Mouse (Mus musculus) splenic B cell, adult 2 months (primary cell): ENCODE data around the gene Ctsa.

Experiments used
- DNase-seq: peaks from one replicate; pipeline ENCODE4 v3.0.0-alpha.2; 2011; ENCODE audit warnings: low read depth, low spot score
- H3K27me3 ChIP-seq: 2 replicates; pipeline ENCODE4 v1.6.1; 2012; ENCODE audit warnings: mild to moderate bottlenecking, low read length, moderate library complexity, mixed read lengths; ENCODE audit not compliant: control insufficient read depth, poor library complexity, insufficient read depth, severe bottlenecking
- H3K36me3 ChIP-seq: 2 replicates; pipeline ENCODE4 v1.6.1; 2012; ENCODE audit warnings: mild to moderate bottlenecking, low read length, moderate library complexity, mixed read lengths; ENCODE audit not compliant: control insufficient read depth, poor library complexity, insufficient read depth, severe bottlenecking

The Ctsa gene

GRCm38 (mm10) chr2:164822636-164823165, 10.0 kb upstream of the Ctsa start, which contains the start of gene Zswim1:
Zswim1 (plus strand) TSS chr2:164822686.
- H3K27me3 ChIP-seq, result no peaks in the 10 kb centered on the region
- DNase-seq, result peak; percentile 99

GRCm38 (mm10) chr2:164823181-164823585, 9.5 kb upstream of the Ctsa start:
- no peaks in the 10 kb centered on the region for H3K27me3 ChIP-seq
- peaks cover 3% of the 10 kb centered on the region for H3K36me3 ChIP-seq
- DNase-seq, result no peak

More at GRCm38 (mm10) chr2:164822636-164823165, 10.0 kb upstream of the Ctsa start, which contains the start of gene Zswim1:
- H3K36me3 ChIP-seq, result peaks cover 3% of the 10 kb centered on the region

- DNase-seq, result no peak
- Histone ChIP-seq H3K27me3 (no peaks in the 10 kb centered on the region), H3K36me3 (peaks cover 3% of the 10 kb centered on the region)
Measured at GRCm38 (mm10) chr2:164823969-164824368, 8.7 kb upstream of the Ctsa start.

DNA sequence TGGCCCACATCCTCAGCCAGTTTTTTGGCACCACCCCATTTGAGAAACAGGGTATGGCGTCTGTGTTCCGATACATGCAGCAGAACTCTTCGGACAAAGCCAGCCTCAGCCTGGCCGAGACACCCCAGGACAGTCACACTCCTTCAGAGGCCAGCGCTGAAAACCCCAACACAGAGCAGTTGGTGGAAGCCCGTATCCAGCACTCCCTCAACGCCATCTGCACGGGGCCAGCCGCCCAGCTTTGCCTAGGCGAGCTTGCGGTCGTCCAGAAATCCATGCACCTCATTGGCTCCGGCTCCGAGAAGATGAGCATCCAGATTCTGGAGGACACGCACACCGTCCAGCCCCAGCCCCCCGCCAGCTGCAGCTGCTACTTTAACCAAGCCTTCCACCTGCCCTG, 7.2 kb upstream of the Ctsa start:
- peaks cover 3% of the 10 kb centered on the region for H3K36me3 ChIP-seq
- no peak for DNase-seq
- no peaks in the 10 kb centered on the region for H3K27me3 ChIP-seq

- Histone ChIP-seq H3K27me3 (no peaks in the 10 kb centered on the region), H3K36me3 (peaks cover 3% of the 10 kb centered on the region)
- DNase-seq, result no peak
Measured at GRCm38 (mm10) chr2:164827146-164827850, 5.4 kb upstream of the Ctsa start.

DNA sequence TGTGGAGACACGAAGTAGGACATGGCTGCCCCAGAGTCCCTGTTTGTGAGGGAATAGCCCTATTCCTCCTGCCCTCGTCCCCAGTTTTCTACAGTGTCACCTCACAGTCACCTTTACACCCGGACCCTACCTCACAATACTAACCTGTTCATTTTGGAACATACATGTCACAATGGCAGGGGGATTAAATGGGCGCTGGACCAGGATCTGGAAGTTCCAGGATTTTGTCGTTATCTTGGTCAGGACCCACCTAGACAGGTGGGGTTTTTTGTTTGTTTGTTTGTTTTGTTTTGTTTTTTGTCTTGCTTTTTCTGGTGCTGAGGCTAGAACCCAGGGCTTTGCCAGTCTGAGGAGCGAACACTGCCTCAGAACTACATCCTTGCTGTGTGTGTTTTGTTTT, 4.2 kb upstream of the Ctsa start, which contains the start of gene Spata25:
Gene Spata25, minus strand, starts transcription at position 101 of the 400 bp plus-strand sequence.
- H3K36me3 ChIP-seq, result peaks cover 3% of the 10 kb centered on the region
- DNase-seq, result no peak

GRCm38 (mm10) chr2:164829090-164829489, 3.6 kb upstream of the Ctsa start:
- Histone ChIP-seq H3K27me3 (no peaks in the 10 kb centered on the region), H3K36me3 (peaks cover 3% of the 10 kb centered on the region)
- DNase-seq, result no peak

More for the DNA sequence above, 4.2 kb upstream of the Ctsa start, which contains the start of gene Spata25:
- no peaks in the 10 kb centered on the region for H3K27me3 ChIP-seq

DNA sequence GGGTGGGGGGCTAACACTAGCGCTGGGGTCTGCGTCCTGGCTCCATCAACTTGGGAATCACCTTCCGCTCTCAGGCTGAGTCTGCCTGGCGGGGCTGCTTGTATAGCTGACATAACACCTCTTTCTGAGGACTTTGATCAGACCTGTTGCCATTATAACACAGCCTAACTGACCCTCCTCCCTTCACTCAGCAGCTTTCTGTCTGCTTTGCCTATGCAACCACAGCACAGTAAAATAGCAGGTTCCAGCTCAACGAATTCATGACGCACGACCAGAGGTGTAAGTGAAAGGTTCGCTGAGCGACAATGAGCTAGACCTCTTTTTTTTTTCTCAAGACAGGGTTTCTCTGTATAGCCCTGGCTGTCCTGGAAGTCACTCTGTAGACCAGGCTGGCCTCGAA, 1.6 kb upstream of the Ctsa start:
- DNase-seq, result peak; percentile 75
- H3K36me3 ChIP-seq, result peaks cover 1% of the 10 kb centered on the region; the same call in 1 of the 2 replicates
- no peaks in the 10 kb centered on the region for H3K27me3 ChIP-seq

DNA sequence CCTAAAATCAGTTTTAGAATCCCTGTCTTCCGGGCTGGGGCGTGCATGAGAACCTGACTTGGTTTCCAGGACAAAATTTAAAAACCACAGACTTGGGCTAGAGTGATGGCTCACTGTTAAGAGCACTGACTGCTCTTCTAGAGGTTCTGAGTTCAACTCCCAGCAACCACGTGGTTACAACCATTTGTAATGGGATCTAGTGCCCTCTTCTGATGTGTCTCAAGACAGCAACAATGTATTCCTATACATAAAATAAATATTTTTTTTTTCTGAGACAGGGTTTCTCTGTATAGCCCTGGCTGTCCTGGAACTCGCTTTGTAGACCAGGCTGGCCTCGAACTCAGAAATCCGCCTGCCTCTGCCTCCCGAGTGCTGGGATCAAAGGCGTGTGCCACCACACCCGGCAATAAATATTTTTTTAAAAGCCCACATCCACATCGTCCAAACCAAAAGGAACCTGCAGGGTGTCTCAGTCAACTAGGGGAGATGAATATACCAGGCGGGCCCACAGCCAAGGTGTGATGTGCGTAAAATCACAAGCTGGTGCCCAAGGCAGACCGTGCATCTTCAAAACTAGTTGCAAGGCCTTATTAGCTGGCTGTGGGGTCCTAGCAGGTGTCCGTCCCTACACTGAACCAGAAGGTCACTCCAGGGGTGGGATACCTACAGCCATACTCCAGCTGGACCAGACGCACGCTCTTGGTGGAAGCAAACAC, 483 bp upstream of the Ctsa start:
- no peak for DNase-seq
- Histone ChIP-seq H3K27me3 (no peaks in the 10 kb centered on the region), H3K36me3 (peaks cover 5% of the 10 kb centered on the region)

GRCm38 (mm10) chr2:164833314-164833959, 764 bp downstream of the Ctsa start, which contains the start of gene Neurl2:
Neurl2 (minus strand) TSS chr2:164833456.
- Histone ChIP-seq H3K27me3 (no peaks in the 10 kb centered on the region), H3K36me3 (peaks cover 11% of the 10 kb centered on the region)
- peak; percentile 94 for DNase-seq

DNA sequence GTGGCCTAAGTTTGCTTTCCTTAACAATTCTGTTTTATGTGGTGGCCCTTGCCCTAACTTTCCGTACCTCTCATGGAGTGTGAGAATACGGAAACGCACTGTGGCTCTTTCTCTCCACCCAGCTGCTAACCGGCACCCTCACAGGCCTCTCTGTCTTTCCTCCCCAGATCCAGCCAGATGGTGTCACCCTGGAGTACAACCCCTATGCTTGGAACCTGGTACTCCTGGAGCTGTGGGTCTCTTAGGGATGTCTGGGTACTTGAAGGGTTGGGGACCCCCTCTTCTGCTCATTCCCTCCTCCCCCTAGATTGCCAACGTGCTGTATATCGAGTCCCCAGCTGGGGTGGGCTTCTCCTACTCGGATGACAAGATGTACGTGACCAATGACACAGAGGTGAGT, 1.9 kb downstream of the Ctsa start:
- Histone ChIP-seq H3K36me3 (peaks cover 15% of the 10 kb centered on the region), H3K27me3 (no peaks in the 10 kb centered on the region)
- DNase-seq, result peak; percentile 31

DNA sequence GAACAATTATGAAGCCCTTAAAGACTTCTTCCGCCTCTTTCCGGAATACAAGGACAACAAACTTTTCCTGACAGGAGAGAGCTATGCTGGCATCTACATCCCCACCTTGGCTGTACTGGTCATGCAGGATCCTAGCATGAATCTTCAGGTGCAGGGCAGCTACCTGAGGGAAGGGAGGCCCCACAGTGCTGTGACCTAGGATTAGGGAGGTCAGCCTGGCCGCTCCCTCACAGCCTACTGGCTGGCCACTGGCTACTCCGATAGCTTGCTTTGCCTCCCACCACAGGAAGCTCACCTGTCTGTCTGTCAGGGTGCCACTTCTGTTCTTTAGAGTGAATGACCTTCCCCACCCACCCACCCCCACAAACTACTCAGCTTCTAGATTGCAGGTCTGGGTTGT, 2.5 kb downstream of the Ctsa start:
- H3K36me3 ChIP-seq, result peaks cover 18% of the 10 kb centered on the region
- no peaks in the 10 kb centered on the region for H3K27me3 ChIP-seq
- no peak for DNase-seq

- Histone ChIP-seq H3K27me3 (no peaks in the 10 kb centered on the region), H3K36me3 (no peaks in the 10 kb centered on the region; the same call in 1 of the 2 replicates)
- DNase-seq, result peak; percentile 62
Measured at GRCm38 (mm10) chr2:164845782-164846181, 13.1 kb downstream of the Ctsa start.

GRCm38 (mm10) chr2:164850061-164850460, 17.4 kb downstream of the Ctsa start:
- peak; percentile 54 for DNase-seq
- Histone ChIP-seq H3K36me3 (no peaks in the 10 kb centered on the region), H3K27me3 (no peaks in the 10 kb centered on the region)
